Mouse (Mus musculus) hindbrain, embryonic 15.5 days (tissue): ENCODE measurements around the gene Rpl27. TPM values are rescaled to one million over a fixed set of nuclear protein-coding genes. Genes with fewer than 3 reads are reported as not detected.
"Not testable (repeated sequence)": the region's sequence is repeated elsewhere in the genome, so short reads cannot be mapped to it uniquely, and the experiment has no call there.

Experiments used
- ATAC-seq: fragments of 200-750 bp; cut with Nextera tagmentation; 2 replicates; pipeline ENCODE4 v1.8.0; 2017; ENCODE audit warnings: low read depth, moderate number of reproducible peaks, moderate TSS enrichment; ENCODE audit not compliant: low FRiP score
- H3K27ac ChIP-seq: fragments of 300-500 bp; sonication (generic); replicated peaks from 2 replicates; pipeline ENCODE4 v1.5.1; 2015; ENCODE audit warnings: mild to moderate bottlenecking, inconsistent platforms
- H3K27me3 ChIP-seq: fragments of 300-500 bp; sonication (generic); 2 replicates; pipeline ENCODE4 v1.6.1; 2015; ENCODE audit warnings: control low read depth, inconsistent platforms
- H3K36me3 ChIP-seq: fragments of 300-500 bp; sonication (generic); 2 replicates; pipeline ENCODE4 v1.6.1; 2015; ENCODE audit warnings: control low read depth, inconsistent platforms
- H3K4me1 ChIP-seq: fragments of 300-500 bp; sonication (generic); replicated peaks from 2 replicates; pipeline ENCODE4 v1.6.1; 2015; ENCODE audit warnings: control low read depth, inconsistent platforms
- H3K4me2 ChIP-seq: fragments of 300-500 bp; sonication (generic); 2 replicates; pipeline ENCODE4 v1.6.1; 2015; ENCODE audit warnings: moderate library complexity, mild to moderate bottlenecking, inconsistent platforms
- H3K4me3 ChIP-seq: fragments of 300-500 bp; sonication (generic); 2 replicates; pipeline ENCODE4 v1.5.1; 2015; ENCODE audit warnings: mild to moderate bottlenecking, inconsistent platforms
- H3K9ac ChIP-seq: fragments of 300-500 bp; sonication (generic); 2 replicates; pipeline ENCODE4 v1.6.1; 2015; ENCODE audit warnings: inconsistent platforms
- H3K9me3 ChIP-seq: fragments of 300-500 bp; sonication (generic); 2 replicates; pipeline ENCODE4 v1.6.1; 2016; ENCODE audit warnings: control low read depth, inconsistent platforms
- WGBS: fragments of 180-500 bp; shearing (Covaris S2); methylation state at CpG from one replicate; pipeline ENCODE4 v1.1.7; 2015; 5-methylcytosine and 5-hydroxymethylcytosine counted together
- polyA plus RNA-seq: library from polyadenylated mRNA; unstranded; fragments of >200 nt; fragmentation: Nextera tagmentation; extraction: Ambion mirVana; gene quantifications from 2 replicates; pipeline ENCODE4 v1.2.1, GENCODE M21; 2015

Gene Rpl27
- polyA plus RNA-seq, 1 experiment from 2014 or later: 230 TPM

DNA sequence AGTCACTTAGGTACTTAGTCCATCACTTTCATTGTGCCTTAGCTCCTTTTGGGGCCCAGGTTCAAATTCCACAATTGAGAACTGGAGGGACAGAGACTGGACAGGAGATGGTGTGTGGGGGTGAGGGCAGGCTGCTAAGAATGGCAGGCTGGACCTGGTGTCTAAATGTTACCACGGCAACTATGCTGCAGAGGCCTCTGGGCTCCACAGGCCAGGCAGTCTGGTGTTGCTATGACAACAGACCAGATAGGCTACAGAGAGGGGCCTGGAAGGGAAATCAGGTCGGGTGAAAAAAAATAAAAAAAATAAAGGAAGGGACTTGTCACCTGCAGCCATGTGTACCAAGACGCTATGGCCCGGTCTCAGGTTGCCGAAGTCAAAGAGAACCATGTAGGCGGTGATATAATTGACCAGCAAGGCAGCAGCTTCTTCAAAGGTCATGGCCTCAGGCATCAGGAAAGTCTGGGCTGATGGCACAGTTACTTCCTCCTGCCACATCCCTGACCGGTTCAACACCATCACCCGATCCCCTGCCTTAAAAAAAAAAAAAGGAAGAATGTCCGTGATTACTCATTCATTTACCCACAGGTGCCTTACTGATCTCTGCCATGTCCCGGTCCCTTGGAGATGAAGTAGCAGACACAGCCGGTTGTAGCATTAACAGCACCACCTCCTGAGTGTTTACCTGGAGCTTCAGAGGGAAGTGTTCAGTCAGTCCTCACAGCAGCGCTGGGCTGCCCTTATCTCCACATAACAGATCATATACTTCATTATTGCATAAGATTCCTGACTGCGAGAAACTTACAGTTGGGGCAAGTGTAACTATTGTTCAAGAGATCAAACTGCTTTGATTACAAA is 20.7 kb downstream of the Rpl27 start:
- Histone ChIP-seq H3K4me2 (peak overlapping the region; percentile 71), H3K4me3 (peak overlapping the region; percentile 95; the same call in 1 of the 2 replicates), H3K27me3 (no peaks in the 10 kb centered on the region), H3K4me1 (peaks cover 47% of the 10 kb centered on the region), H3K9ac (no peak overlapping the region), H3K27ac (no peak overlapping the region; the same call in 1 of the 2 replicates), H3K9me3 (no peaks in the 10 kb centered on the region), H3K36me3 (peaks cover 45% of the 10 kb centered on the region)
- peak; percentile 37; the same call in 1 of the 2 replicates for ATAC-seq
- WGBS: 24% methylated on average over 13 of the region's 13 CpGs

DNA sequence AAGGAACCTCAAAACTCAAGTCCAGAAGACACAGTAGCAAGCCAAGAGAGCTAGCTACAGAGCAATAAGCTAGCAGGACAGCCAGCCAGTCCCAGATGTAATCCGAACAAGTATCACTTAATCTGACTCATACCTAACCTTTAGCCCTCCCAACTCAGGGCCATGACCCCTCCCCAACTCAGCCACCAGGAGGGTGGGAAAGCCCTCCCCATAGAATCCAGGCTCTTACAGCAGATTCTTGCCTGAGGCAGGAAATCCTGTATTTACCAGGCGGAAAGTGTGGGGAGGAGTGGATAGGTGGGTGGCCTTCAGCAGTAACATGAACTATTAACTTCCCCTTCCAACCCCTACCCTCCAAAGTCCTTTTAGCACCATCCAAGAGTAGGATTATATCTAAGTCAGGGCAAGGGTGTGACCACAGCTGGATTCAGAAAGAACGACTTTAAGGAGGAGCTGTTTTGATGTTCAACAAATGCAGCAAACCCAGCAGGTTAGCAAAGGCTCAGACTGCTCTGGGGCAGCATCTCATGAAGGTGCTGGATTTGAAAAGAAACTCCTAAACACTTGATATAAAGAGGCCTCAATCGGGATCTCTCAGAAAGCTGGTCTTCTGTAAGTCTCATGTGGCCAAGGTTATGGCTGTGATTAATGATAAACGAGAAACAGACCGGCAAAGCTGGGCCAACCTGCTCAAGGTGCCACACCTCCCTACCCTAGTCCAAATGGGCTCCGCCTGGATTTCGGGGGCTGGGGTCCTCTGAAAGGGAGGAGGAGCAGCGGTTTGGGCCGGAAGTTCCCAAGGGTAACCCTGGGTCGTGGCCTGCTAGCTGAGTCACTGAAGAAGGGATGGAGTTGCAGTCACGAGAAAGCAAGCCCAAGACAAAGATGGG is 22.4 kb downstream of the Rpl27 start, which contains the start of gene Rnd2:
Gene Rnd2, plus strand, starts transcription at position 789 of the 890 bp plus-strand sequence.
- Histone ChIP-seq H3K27me3 (no peaks in the 10 kb centered on the region), H3K4me2 (peak within 1 kb of the TSS; percentile 71), H3K4me3 (peak within 1 kb of the TSS; percentile 95), H3K27ac (peak within 1 kb of the TSS; percentile 96), H3K4me1 (peaks cover 56% of the 10 kb centered on the region), H3K9ac (peak within 1 kb of the TSS; percentile 96), H3K9me3 (no peaks in the 10 kb centered on the region), H3K36me3 (peaks cover 30% of the 10 kb centered on the region)
- peak; percentile 1; the same call in 1 of the 2 replicates for ATAC-seq
- 10% methylated on average over 12 of the region's 12 CpGs for WGBS

DNA sequence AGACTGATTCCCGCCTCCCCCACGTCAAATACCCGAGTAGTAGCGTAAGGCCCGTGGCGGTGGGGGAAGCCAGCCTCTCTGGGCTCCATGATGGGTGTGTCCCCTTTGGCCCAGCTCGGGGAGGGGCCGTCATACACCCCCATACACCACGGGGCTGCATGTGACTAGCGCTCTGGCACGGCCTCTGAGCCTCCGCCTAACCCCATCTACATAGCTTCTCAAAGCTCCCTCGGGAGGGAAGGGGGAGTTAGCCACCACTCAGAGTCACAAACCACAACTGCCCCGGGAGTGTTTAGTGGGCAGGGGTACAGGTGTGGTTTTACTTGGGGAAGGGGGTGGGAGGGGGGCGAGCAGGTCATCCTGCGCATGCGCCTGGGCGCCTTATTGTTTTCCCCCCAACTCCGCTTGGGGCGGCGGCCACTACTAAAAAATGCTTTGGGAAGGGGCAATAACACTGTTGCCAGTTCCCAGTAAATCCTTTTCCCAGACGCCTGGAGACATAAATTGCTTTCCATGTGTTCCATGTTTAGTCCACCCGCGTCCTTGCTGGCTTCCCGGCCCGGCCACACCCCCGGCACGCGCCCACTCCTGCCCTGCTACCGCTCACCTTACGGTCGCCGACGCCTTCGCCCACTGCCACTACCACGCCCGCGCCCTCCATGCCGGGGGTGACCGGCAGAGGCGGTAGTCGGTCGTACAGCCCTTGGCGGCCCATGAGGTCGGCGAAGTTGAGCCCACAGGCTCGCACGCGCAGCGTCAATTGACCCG is 23.2 kb downstream of the Rpl27 start:
- peaks cover 62% of the 10 kb centered on the region for H3K4me1 ChIP-seq
- peak; percentile 43 for ATAC-seq

DNA sequence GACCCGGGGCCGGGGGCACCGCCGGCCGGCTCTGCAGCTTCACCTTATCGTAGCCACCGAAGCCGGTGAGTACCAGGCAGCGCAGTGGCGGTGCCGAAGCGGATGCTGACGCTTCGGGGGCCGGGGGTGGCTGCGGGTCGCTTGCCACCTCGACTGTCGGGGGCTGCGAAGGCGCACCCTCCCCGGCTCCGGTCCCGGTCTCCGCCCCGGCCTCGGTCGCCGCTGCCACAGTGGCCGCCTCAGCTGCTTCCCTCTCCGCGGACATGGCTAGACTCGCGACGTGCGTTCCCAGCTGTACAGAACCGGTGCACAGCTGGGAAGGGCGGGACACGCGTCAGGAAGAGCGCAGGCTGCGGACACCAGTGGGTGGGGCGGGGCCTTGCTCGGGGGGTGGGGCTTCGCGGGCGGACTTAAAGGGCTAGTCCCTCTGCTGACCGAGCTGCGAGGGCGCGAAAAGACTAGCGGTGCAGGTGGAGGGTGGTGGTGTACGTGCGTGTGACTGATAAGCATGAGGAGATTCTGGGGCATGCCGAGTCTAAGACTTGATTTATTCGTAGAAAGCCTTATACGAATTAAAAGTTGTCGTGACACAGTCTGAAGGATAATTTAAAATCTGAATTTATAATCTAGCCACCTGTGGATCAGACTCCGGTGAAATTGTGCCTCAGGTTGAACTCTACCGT is 23.9 kb downstream of the Rpl27 start, which contains the start of gene Vat1:
Gene Vat1, minus strand, starts transcription at position 362 of the 683 bp plus-strand sequence.
- WGBS: under 1% methylated on average over 60 of the region's 60 CpGs
- Histone ChIP-seq H3K36me3 (peaks cover 15% of the 10 kb centered on the region), H3K27me3 (no peaks in the 10 kb centered on the region), H3K4me1 (peaks cover 65% of the 10 kb centered on the region), H3K9ac (peak within 1 kb of the TSS; percentile 96), H3K4me2 (peak within 1 kb of the TSS; percentile 81), H3K4me3 (peak within 1 kb of the TSS; percentile 95), H3K9me3 (no peaks in the 10 kb centered on the region), H3K27ac (peak within 1 kb of the TSS; percentile 96)
- peak; percentile 75 for ATAC-seq

More for the DNA sequence above, 23.2 kb downstream of the Rpl27 start:
- Histone ChIP-seq H3K9ac (peak overlapping the region; percentile 96), H3K4me2 (peak overlapping the region; percentile 71), H3K27ac (peak overlapping the region; percentile 96), H3K27me3 (no peaks in the 10 kb centered on the region), H3K36me3 (peaks cover 21% of the 10 kb centered on the region), H3K9me3 (no peaks in the 10 kb centered on the region), H3K4me3 (peak overlapping the region; percentile 95)
- under 1% methylated on average over 51 of the region's 51 CpGs for WGBS

DNA sequence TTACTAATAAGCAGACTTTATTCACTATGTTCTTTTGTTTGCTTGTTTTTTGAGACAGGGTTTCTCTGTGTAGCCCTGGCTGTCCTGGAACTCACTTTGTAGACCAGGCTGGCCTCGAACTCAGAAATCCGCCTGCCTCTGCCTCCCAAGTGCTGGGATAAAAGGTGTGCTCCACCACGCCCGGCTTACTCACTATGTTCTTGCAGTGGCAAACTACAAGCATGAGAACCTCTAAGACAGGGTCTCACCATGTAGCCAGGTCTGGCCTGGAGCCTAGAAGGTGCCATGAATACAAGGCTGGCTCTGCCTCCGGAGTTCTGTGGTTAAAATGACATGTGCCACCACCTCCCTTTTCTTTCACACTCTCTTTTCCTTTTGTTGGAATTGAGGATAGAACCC is 24.5 kb downstream of the Rpl27 start:
- not testable (repeated sequence) for H3K36me3 ChIP-seq

DNA sequence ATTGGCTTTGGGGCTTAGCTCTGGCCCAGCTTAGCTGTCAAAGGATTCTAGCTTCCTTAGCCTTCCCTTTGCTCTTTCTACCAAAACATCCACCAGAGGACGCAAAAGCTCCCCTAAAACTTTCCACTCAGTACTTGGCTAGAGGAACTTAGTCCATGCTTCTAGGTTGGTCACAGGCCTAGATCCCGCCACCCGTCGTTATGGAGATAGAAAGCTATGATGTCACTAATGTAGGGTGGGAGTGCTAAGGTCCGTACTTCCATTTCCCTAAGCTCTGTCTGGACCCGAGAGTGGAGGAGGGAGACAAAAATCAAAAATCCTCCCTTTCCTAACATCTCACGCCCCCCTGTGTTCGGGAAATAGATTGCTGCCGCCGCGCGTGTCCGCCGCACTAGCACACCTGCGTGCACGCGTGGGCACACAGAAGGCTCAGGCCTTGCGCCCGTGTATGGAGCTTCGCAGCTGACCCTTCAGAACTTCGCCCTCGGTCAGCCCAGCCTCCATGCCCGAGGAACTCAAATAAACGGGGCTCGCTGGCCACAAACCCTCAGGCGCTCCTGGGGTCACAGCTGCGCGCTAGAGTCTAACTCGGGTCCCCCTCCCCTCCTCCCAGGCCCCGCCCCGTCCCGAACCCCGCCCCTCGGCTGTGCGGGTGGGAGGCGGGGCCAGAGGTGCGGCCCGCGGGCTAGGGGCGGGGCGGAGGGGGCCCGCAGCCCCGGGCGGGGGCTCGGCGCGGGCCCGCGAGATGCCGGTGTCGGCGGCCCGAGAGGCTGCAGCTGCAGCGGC is 25.6 kb downstream of the Rpl27 start:
- no peaks in the 10 kb centered on the region for H3K9me3 ChIP-seq
- H3K27me3 ChIP-seq: no peaks in the 10 kb centered on the region
- peaks cover 62% of the 10 kb centered on the region for H3K4me1 ChIP-seq
- H3K4me3 ChIP-seq: peak overlapping the region; percentile 95
- H3K4me2 ChIP-seq: peak overlapping the region; percentile 81
- under 1% methylated on average over 42 of the region's 54 CpGs for WGBS
- H3K27ac ChIP-seq: peak overlapping the region; percentile 86
- H3K9ac ChIP-seq: peak overlapping the region; percentile 85
- H3K36me3 ChIP-seq: no peaks in the 10 kb centered on the region; the same call in 1 of the 2 replicates
- peak; percentile 56 for ATAC-seq

More for the DNA sequence above, 24.5 kb downstream of the Rpl27 start:
- H3K9ac ChIP-seq, H3K27me3 ChIP-seq, ATAC-seq, H3K27ac ChIP-seq, H3K9me3 ChIP-seq: not testable (repeated sequence)
- Histone ChIP-seq H3K4me1 (peaks cover 65% of the 10 kb centered on the region), H3K4me3 (peak overlapping the region; percentile 95), H3K4me2 (peak overlapping the region; percentile 71)
- 54% methylated on average over 5 of the region's 5 CpGs for WGBS

DNA sequence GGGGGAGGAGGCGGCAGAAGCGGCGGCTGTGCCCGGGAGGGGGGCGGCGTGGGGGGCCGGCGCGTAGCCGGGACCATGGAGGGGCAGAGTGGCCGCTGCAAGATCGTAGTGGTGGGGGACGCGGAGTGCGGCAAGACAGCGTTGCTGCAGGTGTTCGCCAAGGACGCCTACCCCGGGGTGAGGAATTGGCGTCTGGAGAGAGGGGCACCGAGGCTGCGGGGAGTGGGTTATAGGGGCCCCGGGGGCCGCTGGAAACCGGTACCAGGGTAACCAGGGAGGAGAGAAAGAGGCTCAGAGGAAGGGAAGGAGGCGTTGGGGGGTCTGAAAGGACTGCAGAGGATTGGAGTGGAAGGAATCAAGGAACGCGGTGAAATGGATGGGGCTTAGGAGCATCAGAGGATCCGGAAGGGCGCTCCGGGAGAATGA is 26.2 kb downstream of the Rpl27 start:
- ATAC-seq: peak; percentile 28
- Histone ChIP-seq H3K4me3 (peak overlapping the region; percentile 95), H3K9me3 (no peaks in the 10 kb centered on the region), H3K27me3 (no peaks in the 10 kb centered on the region), H3K27ac (peak overlapping the region; percentile 86), H3K9ac (peak overlapping the region; percentile 85), H3K36me3 (no peaks in the 10 kb centered on the region; the same call in 1 of the 2 replicates), H3K4me1 (peaks cover 56% of the 10 kb centered on the region), H3K4me2 (peak overlapping the region; percentile 81)
- WGBS: under 1% methylated on average over 28 of the region's 31 CpGs

DNA sequence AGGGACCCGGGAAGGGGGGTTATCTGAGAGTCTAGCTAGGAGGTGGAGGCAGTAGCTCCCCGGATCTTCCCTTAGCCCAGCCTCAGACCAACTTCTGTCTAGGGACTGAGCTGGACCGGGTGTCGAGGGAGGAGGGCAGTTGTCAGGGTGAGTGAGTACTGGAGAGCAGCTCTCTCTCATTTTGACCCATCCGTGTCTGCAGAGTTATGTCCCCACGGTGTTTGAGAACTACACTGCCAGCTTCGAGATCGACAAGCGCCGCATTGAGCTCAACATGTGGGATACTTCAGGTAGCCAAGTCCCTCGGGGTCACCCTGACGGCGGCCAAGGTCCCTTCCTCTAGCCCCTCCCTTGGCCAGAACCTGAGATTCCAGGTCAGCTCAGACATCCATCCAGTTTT is 26.6 kb downstream of the Rpl27 start:
- Histone ChIP-seq H3K4me1 (peaks cover 51% of the 10 kb centered on the region), H3K27ac (peak overlapping the region; percentile 86), H3K4me3 (peak overlapping the region; percentile 95), H3K4me2 (peak overlapping the region; percentile 81), H3K9me3 (no peaks in the 10 kb centered on the region), H3K27me3 (no peaks in the 10 kb centered on the region), H3K9ac (peak overlapping the region; percentile 85), H3K36me3 (no peaks in the 10 kb centered on the region; the same call in 1 of the 2 replicates)
- ATAC-seq: no peak
- WGBS: 3% methylated on average over 13 of the region's 13 CpGs

DNA sequence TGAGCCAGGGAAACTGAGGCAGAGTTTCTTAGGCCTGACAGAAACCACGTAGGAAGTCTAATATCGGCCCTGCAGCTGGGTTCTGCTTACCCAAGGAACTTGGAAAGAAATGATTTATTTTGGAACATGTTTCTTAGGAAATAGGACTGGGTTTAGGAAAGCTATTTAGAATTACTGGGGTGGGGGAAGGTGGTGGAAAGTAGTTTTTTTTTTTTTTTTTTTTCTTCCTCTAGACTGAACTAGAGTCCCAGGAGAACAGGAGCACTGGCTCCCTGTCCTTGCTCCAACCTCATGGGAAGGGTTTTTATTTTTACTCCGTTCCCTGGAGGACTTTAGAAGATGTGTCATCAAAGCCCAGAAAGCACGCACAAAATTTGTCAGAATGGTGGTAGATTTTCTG is 27.1 kb downstream of the Rpl27 start:
- Histone ChIP-seq H3K4me1 (peaks cover 48% of the 10 kb centered on the region), H3K27me3 (no peaks in the 10 kb centered on the region), H3K4me3 (peak overlapping the region; percentile 95), H3K4me2 (peak overlapping the region; percentile 81), H3K36me3 (no peaks in the 10 kb centered on the region; the same call in 1 of the 2 replicates), H3K9me3 (no peaks in the 10 kb centered on the region), H3K27ac (no peak overlapping the region), H3K9ac (peak overlapping the region; percentile 85; the same call in 1 of the 2 replicates)
- no peak for ATAC-seq
- WGBS: 52% methylated on average over 4 of the region's 4 CpGs

DNA sequence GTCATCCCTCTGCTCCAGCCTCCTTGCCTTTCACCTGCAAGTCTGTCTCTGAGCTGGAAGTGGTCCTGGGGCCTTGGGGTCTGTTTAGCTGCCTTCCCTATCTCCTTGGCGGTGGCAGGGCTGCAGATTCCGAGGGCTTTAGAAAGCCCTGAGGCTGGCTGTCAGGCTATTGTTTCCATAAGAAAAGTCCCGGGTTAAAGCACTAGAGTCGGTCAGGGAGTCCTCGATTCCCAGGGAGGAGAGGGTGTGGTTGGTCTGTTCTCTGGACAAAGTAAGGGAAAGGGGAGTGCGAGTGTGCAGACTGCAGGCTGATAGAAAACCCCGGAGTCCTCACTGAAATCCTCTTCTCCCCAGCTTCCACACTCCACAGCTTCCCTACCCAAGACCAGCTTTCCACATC is 28.1 kb downstream of the Rpl27 start:
- Histone ChIP-seq H3K27me3 (no peaks in the 10 kb centered on the region), H3K4me2 (peak overlapping the region; percentile 29), H3K9ac (no peak overlapping the region), H3K4me3 (0 out of 2 replicates have a peak overlapping the region, but pooled peaks have one; percentile 2), H3K4me1 (peaks cover 42% of the 10 kb centered on the region), H3K36me3 (no peaks in the 10 kb centered on the region; the same call in 1 of the 2 replicates), H3K9me3 (no peaks in the 10 kb centered on the region), H3K27ac (no peak overlapping the region)
- 9% methylated on average over 7 of the region's 7 CpGs for WGBS
- ATAC-seq: no peak
